Mouse (Mus musculus) MEL (cell line): ENCODE measurements at regions not wholly inside any gene's neighbourhood (a gene's known extent, or its start where the extent isn't known, plus 50 kb on each side); places are given as distances from the start of the nearest gene placed in this dataset.

Experiments
- DNase-seq: peaks from one replicate; pipeline ENCODE4 v3.0.0; 2011; ENCODE audit warnings: low read depth, low spot score
- H3K27ac ChIP-seq: 2 replicates; pipeline ENCODE4 v1.5.1; 2012; ENCODE audit warnings: low read depth, mild to moderate bottlenecking, control low read depth, low read length, moderate library complexity; ENCODE audit not compliant: control insufficient read depth
- H3K27me3 ChIP-seq, 2 experiments: fragments of 150-350 bp in 1 of 2; sonication (generic) in 1 of 2; 2 replicates each; pipeline ENCODE4 v1.6.1; 2012; ENCODE audit warnings: low read length in 2 of 2, mild to moderate bottlenecking in 2 of 2, improper control_type of control experiment in 1 of 2, moderate library complexity in 1 of 2; ENCODE audit not compliant: insufficient read depth in 2 of 2, control insufficient read depth in 1 of 2
- H3K36me3 ChIP-seq, 2 experiments: 2 replicates each; pipeline ENCODE4 v1.6.1; 2012 to 2014; ENCODE audit warnings: low read length in 2 of 2, improper control_type of control experiment in 1 of 2, inconsistent platforms in 1 of 2, mild to moderate bottlenecking in 1 of 2; ENCODE audit not compliant: insufficient read depth in 2 of 2, control insufficient read depth in 1 of 2
- H3K4me1 ChIP-seq, 2 experiments: fragments of 150-350 bp in 1 of 2; sonication (generic) in 1 of 2; 2 replicates each; pipeline ENCODE4 v1.6.1; 2012; ENCODE audit warnings: low read length in 2 of 2, improper control_type of control experiment in 1 of 2, mild to moderate bottlenecking in 1 of 2; ENCODE audit not compliant: insufficient read depth in 2 of 2, control insufficient read depth in 1 of 2
- H3K4me3 ChIP-seq, 2 experiments: fragments of 150-350 bp in 1 of 2; sonication (generic) in 1 of 2; 2 replicates each; pipeline ENCODE4 v1.5.1; 2012; ENCODE audit warnings: low read depth in 2 of 2, low read length in 2 of 2, mild to moderate bottlenecking in 2 of 2, moderate library complexity in 2 of 2, control low read depth in 1 of 2, improper control_type of control experiment in 1 of 2; ENCODE audit not compliant: control insufficient read depth in 1 of 2, insufficient read depth in 1 of 2
- H3K79me2 ChIP-seq: 2 replicates; pipeline ENCODE4 v1.6.1; 2012; ENCODE audit warnings: mild to moderate bottlenecking, low read length, moderate library complexity; ENCODE audit not compliant: control insufficient read depth, poor library complexity, insufficient read depth
- H3K9ac ChIP-seq: 2 replicates; pipeline ENCODE4 v1.6.1; 2012; ENCODE audit warnings: low read depth, mild to moderate bottlenecking, control low read depth, low read length, moderate library complexity; ENCODE audit not compliant: control insufficient read depth, poor library complexity, severe bottlenecking
- H3K9me3 ChIP-seq: fragments of 150-350 bp; sonication (generic); replicated peaks from 2 replicates; pipeline ENCODE4 v1.6.1; 2012; ENCODE audit warnings: mild to moderate bottlenecking, low read length, improper control_type of control experiment, moderate library complexity; ENCODE audit not compliant: insufficient read depth
- CTCF ChIP-seq, 3 experiments: IDR thresholded peaks in 2 of 3; conservative IDR thresholded peaks in 1 of 3; 2 replicates each; pipeline ENCODE4 v1.5.1; 2011 to 2012; ENCODE audit warnings: low read length in 3 of 3, low read depth in 2 of 3, mild to moderate bottlenecking in 2 of 3, improper control_type of control experiment in 1 of 3, inconsistent platforms in 1 of 3, mixed read lengths in 1 of 3, moderate library complexity in 1 of 3; ENCODE audit not compliant: control insufficient read depth in 1 of 3, insufficient read depth in 1 of 3, poor library complexity in 1 of 3, severe bottlenecking in 1 of 3
- E2F4 ChIP-seq: IDR thresholded peaks from 2 replicates; pipeline ENCODE4 v1.6.1; 2011; ENCODE audit warnings: low read depth, low read length, improper control_type of control experiment, borderline replicate concordance
- ELF1 ChIP-seq: IDR thresholded peaks from 2 replicates; pipeline ENCODE4 v1.6.1; 2014; ENCODE audit warnings: low read depth, mild to moderate bottlenecking, inconsistent platforms, low read length, improper control_type of control experiment, moderate library complexity
- EP300 ChIP-seq, 2 experiments: IDR thresholded peaks; 2 replicates each; pipeline ENCODE4 v1.6.1; 2011; ENCODE audit warnings: improper control_type of control experiment in 2 of 2, low read length in 2 of 2, low read depth in 1 of 2, mild to moderate bottlenecking in 1 of 2
- ETS1 ChIP-seq: IDR thresholded peaks from 2 replicates; pipeline ENCODE4 v1.6.1; 2012; ENCODE audit warnings: low read depth, mild to moderate bottlenecking, inconsistent platforms, low read length, improper control_type of control experiment, moderate library complexity
- GABPA ChIP-seq: IDR thresholded peaks from 2 replicates; pipeline ENCODE4 v1.6.1; 2012; ENCODE audit warnings: low read depth, mild to moderate bottlenecking, inconsistent platforms, low read length, improper control_type of control experiment, moderate library complexity
- GATA1 ChIP-seq: IDR thresholded peaks from 2 replicates; pipeline ENCODE4 v1.6.1; 2011; ENCODE audit warnings: low read depth, low read length, improper control_type of control experiment
- HCFC1 ChIP-seq: IDR thresholded peaks from 2 replicates; pipeline ENCODE4 v1.6.1; 2012; ENCODE audit warnings: low read depth, mild to moderate bottlenecking, inconsistent platforms, low read length, improper control_type of control experiment, moderate library complexity
- MAX ChIP-seq: IDR thresholded peaks from 2 replicates; pipeline ENCODE4 v1.6.1; 2011; ENCODE audit warnings: low read length, improper control_type of control experiment
- MEF2A ChIP-seq: IDR thresholded peaks from 2 replicates; pipeline ENCODE4 v1.6.1; 2014; ENCODE audit warnings: low read depth, mild to moderate bottlenecking, inconsistent platforms, low read length, improper control_type of control experiment; ENCODE audit not compliant: poor library complexity, insufficient replicate concordance, severe bottlenecking; ENCODE audit errors: extremely low read depth
- MXI1 ChIP-seq: IDR thresholded peaks from 2 replicates; pipeline ENCODE4 v1.6.1; 2011; ENCODE audit warnings: mild to moderate bottlenecking, low read depth, low read length, improper control_type of control experiment
- MYB ChIP-seq: IDR thresholded peaks from 2 replicates; pipeline ENCODE4 v1.6.1; 2011; ENCODE audit warnings: mild to moderate bottlenecking, low read depth, low read length, improper control_type of control experiment
- MYC ChIP-seq: IDR thresholded peaks from 2 replicates; pipeline ENCODE4 v1.6.1; 2011; ENCODE audit warnings: low read depth, mild to moderate bottlenecking, low read length, improper control_type of control experiment, moderate library complexity
- POLR2A ChIP-seq, 2 experiments: IDR thresholded peaks; 2 replicates each; pipeline ENCODE4 v1.6.1; 2011 to 2012; ENCODE audit warnings: low read length in 2 of 2, mild to moderate bottlenecking in 2 of 2, control low read depth in 1 of 2, improper control_type of control experiment in 1 of 2, low read depth in 1 of 2, moderate library complexity in 1 of 2; ENCODE audit not compliant: control insufficient read depth in 1 of 2, insufficient read depth in 1 of 2, poor library complexity in 1 of 2
- POLR2AphosphoS2 ChIP-seq: IDR thresholded peaks from 2 replicates; pipeline ENCODE4 v1.6.1; 2011; ENCODE audit warnings: low read length, improper control_type of control experiment
- RAD21 ChIP-seq: IDR thresholded peaks from 2 replicates; pipeline ENCODE4 v1.6.1; 2011; ENCODE audit warnings: mild to moderate bottlenecking, low read depth, low read length, improper control_type of control experiment
- SIN3A ChIP-seq: IDR thresholded peaks from 2 replicates; pipeline ENCODE4 v1.6.1; 2012; ENCODE audit warnings: low read length, improper control_type of control experiment, inconsistent platforms
- TAL1 ChIP-seq: IDR thresholded peaks from 2 replicates; pipeline ENCODE4 v1.6.1; 2012; ENCODE audit warnings: mild to moderate bottlenecking, inconsistent platforms, low read length, moderate library complexity, mixed read lengths
- TBP ChIP-seq: IDR thresholded peaks from 2 replicates; pipeline ENCODE4 v1.8.0; 2011; ENCODE audit warnings: low read depth, low read length, improper control_type of control experiment
- TCF12 ChIP-seq: IDR thresholded peaks from 2 replicates; pipeline ENCODE4 v1.6.1; 2014; ENCODE audit warnings: low read depth, mild to moderate bottlenecking, inconsistent platforms, low read length, improper control_type of control experiment, moderate library complexity
- UBTF ChIP-seq: IDR thresholded peaks from 2 replicates; pipeline ENCODE4 v1.6.1; 2012; ENCODE audit warnings: low read depth, mild to moderate bottlenecking, inconsistent platforms, low read length, improper control_type of control experiment, moderate library complexity, borderline replicate concordance; ENCODE audit not compliant: insufficient read depth
- USF2 ChIP-seq, 2 experiments: IDR thresholded peaks; 2 replicates each; pipeline ENCODE4 v1.6.1; 2011 to 2012; ENCODE audit warnings: improper control_type of control experiment in 2 of 2, low read length in 2 of 2, borderline replicate concordance in 1 of 2, inconsistent platforms in 1 of 2, low read depth in 1 of 2, mild to moderate bottlenecking in 1 of 2; ENCODE audit not compliant: insufficient read depth in 1 of 2
- ZNF384 ChIP-seq: IDR thresholded peaks from 2 replicates; pipeline ENCODE4 v1.6.1; 2012; ENCODE audit warnings: low read depth, mild to moderate bottlenecking, inconsistent platforms, low read length, improper control_type of control experiment

DNA sequence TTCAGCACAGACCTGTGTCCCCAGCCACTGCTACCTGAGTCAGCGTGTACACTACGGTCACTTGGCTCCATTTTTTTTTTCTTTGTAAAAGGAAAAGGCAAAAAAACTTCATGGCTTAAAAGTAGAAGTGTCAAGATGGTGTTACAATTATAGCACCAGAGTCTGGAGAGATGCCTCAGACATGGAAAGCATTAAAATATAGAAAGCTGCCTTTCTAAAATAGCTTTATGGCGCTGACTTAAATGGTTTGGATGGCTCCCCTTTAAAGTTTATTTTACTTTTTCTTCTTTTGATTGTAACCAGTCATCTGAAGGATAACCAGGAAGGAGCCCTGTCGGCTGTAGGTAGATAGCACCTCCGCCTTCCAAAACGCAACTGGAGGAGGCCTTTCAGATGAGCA is 79.0 kb upstream of the Jade1 start:
- Histone ChIP-seq H3K27me3 (no peaks in the 10 kb centered on the region), H3K9me3 (no peaks in the 10 kb centered on the region), H3K4me3 (no peak overlapping the region), H3K27ac (no peak overlapping the region), H3K36me3 (no peaks in the 10 kb centered on the region), H3K9ac (no peak overlapping the region), H3K79me2 (no peaks in the 10 kb centered on the region), H3K4me1 (no peaks in the 10 kb centered on the region)
- TF ChIP-seq E2F4 (no peak), POLR2AphosphoS2 (no peak), CTCF (IDR thresholded peaks at IDR 0.05 in 2 of 3, conservative IDR thresholded peaks at IDR 0.05 in 1 of 3; ENCODE audit: control insufficient read depth in 1 of 3, insufficient read depth in 1 of 3, low read depth in 2 of 3, low read length in 3 of 3, poor library complexity in 1 of 3, severe bottlenecking in 1 of 3) (no peak), HCFC1 (no peak), POLR2A (IDR thresholded peaks at IDR 0.05; ENCODE audit: control insufficient read depth in 1 of 2, insufficient read depth in 1 of 2, low read depth in 1 of 2, low read length in 2 of 2, poor library complexity in 1 of 2) (no peak), TBP (no peak), GABPA (no peak), ELF1 (no peak), MYB (no peak), TCF12 (no peak), MXI1 (no peak), ZNF384 (no peak)
- no peak for DNase-seq

DNA sequence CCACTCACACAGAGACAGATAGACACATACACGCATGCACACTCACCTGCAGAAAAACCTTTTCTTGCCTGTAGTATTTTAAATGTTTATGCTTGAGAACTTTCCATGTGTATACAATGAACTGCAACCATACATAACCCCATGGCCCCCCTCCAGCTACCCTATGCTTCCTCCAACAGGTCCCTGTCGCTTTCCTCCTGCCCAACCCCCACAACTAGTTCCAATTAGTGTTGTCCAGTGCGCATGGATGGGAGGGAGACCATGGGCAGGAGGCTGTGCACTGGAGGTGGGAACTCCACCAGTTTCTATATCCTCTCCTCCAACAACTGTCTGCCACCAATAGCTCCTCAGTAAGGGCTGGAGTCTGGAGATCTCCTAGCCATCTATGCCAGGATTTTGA is 82.9 kb upstream of the Jade1 start:
- Histone ChIP-seq H3K79me2 (no peaks in the 10 kb centered on the region), H3K4me3 (no peak overlapping the region), H3K27me3 (no peaks in the 10 kb centered on the region), H3K27ac (no peak overlapping the region), H3K9ac (no peak overlapping the region), H3K36me3 (no peaks in the 10 kb centered on the region), H3K4me1 (no peaks in the 10 kb centered on the region), H3K9me3 (no peaks in the 10 kb centered on the region)
- DNase-seq: no peak
- TF ChIP-seq E2F4: no peak
- no peak for TF ChIP-seq MAX
- TF ChIP-seq ZNF384: no peak
- no peak for TF ChIP-seq TBP
- TF ChIP-seq CTCF (IDR thresholded peaks at IDR 0.05 in 2 of 3, conservative IDR thresholded peaks at IDR 0.05 in 1 of 3; ENCODE audit: control insufficient read depth in 1 of 3, insufficient read depth in 1 of 3, low read depth in 2 of 3, low read length in 3 of 3, poor library complexity in 1 of 3, severe bottlenecking in 1 of 3): no peak
- no peak for TF ChIP-seq ELF1
- TF ChIP-seq, all 39 proteins: peak for 0

GRCm38 (mm10) chr3:41469106-41469505 is 86.4 kb upstream of the Jade1 start:
- TF ChIP-seq MEF2A (no peak), TAL1 (no peak), CTCF (IDR thresholded peaks at IDR 0.05 in 2 of 3, conservative IDR thresholded peaks at IDR 0.05 in 1 of 3; ENCODE audit: control insufficient read depth in 1 of 3, insufficient read depth in 1 of 3, low read depth in 2 of 3, low read length in 3 of 3, poor library complexity in 1 of 3, severe bottlenecking in 1 of 3) (no peak), EP300 (IDR thresholded peaks at IDR 0.05; ENCODE audit: low read depth in 1 of 2, low read length in 2 of 2) (no peak), ZNF384 (no peak), UBTF (no peak), MYB (no peak), MYC (no peak), TBP (no peak), TCF12 (no peak), USF2 (IDR thresholded peaks at IDR 0.05; ENCODE audit: borderline replicate concordance in 1 of 2, insufficient read depth in 1 of 2, low read depth in 1 of 2, low read length in 2 of 2) (no peak), HCFC1 (no peak), MXI1 (no peak), SIN3A (no peak), GATA1 (no peak), ETS1 (no peak), POLR2AphosphoS2 (no peak), GABPA (no peak), RAD21 (no peak)
- no peak for DNase-seq

More at GRCm38 (mm10) chr3:41469106-41469505, 86.4 kb upstream of the Jade1 start:
- H3K9ac ChIP-seq: no peak overlapping the region
- H3K27ac ChIP-seq: no peak overlapping the region
- no peaks in the 10 kb centered on the region for H3K9me3 ChIP-seq
- H3K27me3 ChIP-seq: no peaks in the 10 kb centered on the region
- no peak overlapping the region for H3K4me3 ChIP-seq
- H3K4me1 ChIP-seq: peaks cover 0 to 2% of the 10 kb centered on the region in 2 experiments; a peak in 2 of 4 replicates
- no peaks in the 10 kb centered on the region for H3K79me2 ChIP-seq
- H3K36me3 ChIP-seq: peaks cover 0 to 4% of the 10 kb centered on the region in 2 experiments; a peak in 2 of 4 replicates
